Mouse (Mus musculus) forebrain, postnatal 0 days (tissue): ENCODE measurements around the gene Nodal. TPM values are rescaled to one million over a fixed set of nuclear protein-coding genes. Genes with fewer than 3 reads are reported as not detected.

Experiments
- ATAC-seq: fragments of 200-750 bp; cut with Nextera tagmentation; 2 replicates; pipeline ENCODE4 v1.8.0; 2017; ENCODE audit warnings: mild to moderate bottlenecking, moderate library complexity
- DNase-seq: peaks from one replicate; pipeline ENCODE4 v3.0.0-alpha.2; 2015
- H3K27ac ChIP-seq: fragments of 300-500 bp; sonication (generic); 2 replicates; pipeline ENCODE4 v1.5.1; 2014; ENCODE audit warnings: low read depth, mild to moderate bottlenecking, antibody characterized with exemption, low read length, moderate library complexity, mixed read lengths
- H3K27me3 ChIP-seq: fragments of 300-500 bp; sonication (generic); 2 replicates; pipeline ENCODE4 v1.6.1; 2014; ENCODE audit warnings: mild to moderate bottlenecking, low read length, mixed read lengths; ENCODE audit not compliant: insufficient read depth
- H3K36me3 ChIP-seq: fragments of 300-500 bp; sonication (generic); 2 replicates; pipeline ENCODE4 v1.6.1; 2014; ENCODE audit warnings: mild to moderate bottlenecking, moderate library complexity; ENCODE audit not compliant: insufficient read depth
- H3K4me1 ChIP-seq: fragments of 300-500 bp; sonication (generic); 2 replicates; pipeline ENCODE4 v1.6.1; 2014; ENCODE audit warnings: antibody characterized with exemption; ENCODE audit not compliant: insufficient read depth
- H3K4me2 ChIP-seq: fragments of 300-500 bp; sonication (generic); 2 replicates; pipeline ENCODE4 v1.6.1; 2014; ENCODE audit warnings: low read depth, mild to moderate bottlenecking, moderate library complexity
- H3K4me3 ChIP-seq: fragments of 300-500 bp; sonication (generic); 2 replicates; pipeline ENCODE4 v1.5.1; 2014; ENCODE audit warnings: low read depth, low read length, mixed read lengths
- H3K9ac ChIP-seq: fragments of 300-500 bp; sonication (generic); 2 replicates; pipeline ENCODE4 v1.6.1; 2014; ENCODE audit warnings: mild to moderate bottlenecking
- H3K9me3 ChIP-seq: fragments of 300-500 bp; sonication (generic); 2 replicates; pipeline ENCODE4 v1.6.1; 2016; ENCODE audit warnings: low read length
- CTCF ChIP-seq: sonication (generic); IDR thresholded peaks from 2 replicates; pipeline ENCODE4 v1.5.1; 2016; ENCODE audit warnings: antibody characterized with exemption, control low read depth, low read depth
- WGBS: fragments of 180-500 bp; shearing (Covaris S2); extraction: QIAGEN DNeasy Blood & Tissue Kit; methylation state at CpG from one replicate; pipeline ENCODE4 v1.1.7; 2014; 5-methylcytosine and 5-hydroxymethylcytosine counted together
- polyA plus RNA-seq: library from polyadenylated mRNA; unstranded; fragments of >200 nt; fragmentation: Nextera tagmentation; extraction: Ambion mirVana; gene quantifications from 2 replicates; pipeline ENCODE4 v1.2.1, GENCODE M21; 2015
- total RNA-seq: library from RNA; depleted of rRNA; stranded (reverse); fragments of >200 nt; gene quantifications from 2 replicates; pipeline ENCODE4 v1.2.3, GENCODE M21; 2014

The Nodal gene
- total and polyA plus RNA-seq, 2 experiments from 2014 or later: 0.16 TPM; not detected in 1

- Histone ChIP-seq H3K4me2 (peak overlapping the region; percentile 89), H3K9me3 (no peaks in the 10 kb centered on the region), H3K36me3 (no peaks in the 10 kb centered on the region), H3K27me3 (no peaks in the 10 kb centered on the region), H3K4me1 (peaks cover 13% of the 10 kb centered on the region; the same call in 1 of the 2 replicates), H3K27ac (peak overlapping the region; percentile 50; the same call in 1 of the 2 replicates), H3K9ac (peak overlapping the region; percentile 77), H3K4me3 (peak overlapping the region; percentile 66)
- peak; percentile 36 for ATAC-seq
- no peak for DNase-seq
- no peak for TF ChIP-seq CTCF
- WGBS: 4% methylated on average over 11 of the region's 11 CpGs
These were observed 34.1 kb upstream of the Nodal start for GRCm38 (mm10) chr10:61383715-61384047.

DNA sequence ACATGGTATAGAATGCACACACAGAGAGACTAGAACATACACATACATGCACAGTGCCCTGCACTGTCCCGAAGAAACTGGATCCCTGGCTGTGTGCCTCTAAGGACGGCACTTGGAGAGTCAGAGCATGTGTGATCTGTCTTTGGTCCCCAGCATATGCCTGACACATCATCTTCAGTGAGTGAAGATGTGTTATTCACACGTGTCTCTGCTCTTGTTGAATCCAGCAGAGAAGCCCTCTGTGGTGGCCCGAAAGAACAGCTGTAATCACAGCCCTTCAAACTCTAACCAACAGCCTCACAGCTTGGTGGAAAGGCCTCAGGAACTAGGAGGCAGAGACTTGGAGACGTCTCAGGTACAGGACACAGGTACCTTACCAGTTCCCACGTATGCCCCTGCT lies 32.6 kb upstream of the Nodal start:
- no peaks in the 10 kb centered on the region for H3K27me3 ChIP-seq
- DNase-seq (no peak), ATAC-seq (no peak)
- no peak for TF ChIP-seq CTCF
- no peak overlapping the region for H3K4me2 ChIP-seq
- H3K4me3 ChIP-seq: no peak overlapping the region
- H3K4me1 ChIP-seq: peaks cover 12% of the 10 kb centered on the region; the same call in 1 of the 2 replicates
- H3K36me3 ChIP-seq: no peaks in the 10 kb centered on the region
- no peak overlapping the region for H3K27ac ChIP-seq
- H3K9me3 ChIP-seq: no peaks in the 10 kb centered on the region
- H3K9ac ChIP-seq: no peak overlapping the region
- 84% methylated on average over 6 of the region's 6 CpGs for WGBS

GRCm38 (mm10) chr10:61386284-61386683 lies 31.5 kb upstream of the Nodal start:
- no peaks in the 10 kb centered on the region for H3K9me3 ChIP-seq
- no peak overlapping the region for H3K27ac ChIP-seq
- ATAC-seq (no peak), DNase-seq (no peak)
- no peaks in the 10 kb centered on the region for H3K36me3 ChIP-seq
- H3K4me1 ChIP-seq: peaks cover 9% of the 10 kb centered on the region; the same call in 1 of the 2 replicates
- H3K27me3 ChIP-seq: no peaks in the 10 kb centered on the region
- no peak overlapping the region for H3K4me2 ChIP-seq
- WGBS: 81% methylated on average over 6 of the region's 6 CpGs
- H3K4me3 ChIP-seq: no peak overlapping the region
- no peak overlapping the region for H3K9ac ChIP-seq
- TF ChIP-seq CTCF: no peak

- WGBS: 31% methylated on average over 5 of the region's 5 CpGs
- H3K4me3 ChIP-seq: no peak overlapping the region
- no peaks in the 10 kb centered on the region for H3K36me3 ChIP-seq
- DNase-seq (no peak), ATAC-seq (no peak)
- H3K9me3 ChIP-seq: no peaks in the 10 kb centered on the region
- H3K4me1 ChIP-seq: peaks cover 4% of the 10 kb centered on the region; the same call in 1 of the 2 replicates
- no peaks in the 10 kb centered on the region for H3K27me3 ChIP-seq
- TF ChIP-seq CTCF: no peak
- H3K9ac ChIP-seq: no peak overlapping the region
- no peak overlapping the region for H3K27ac ChIP-seq
- no peak overlapping the region for H3K4me2 ChIP-seq
These were observed 28.8 kb upstream of the Nodal start for GRCm38 (mm10) chr10:61389020-61389419.

GRCm38 (mm10) chr10:61390148-61390547 lies 27.6 kb upstream of the Nodal start:
- 68% methylated on average over 2 of the region's 2 CpGs for WGBS
- ATAC-seq: no peak
- Histone ChIP-seq H3K27me3 (no peaks in the 10 kb centered on the region), H3K4me1 (no peaks in the 10 kb centered on the region), H3K9ac (no peak overlapping the region), H3K4me2 (no peak overlapping the region), H3K9me3 (no peaks in the 10 kb centered on the region), H3K4me3 (no peak overlapping the region), H3K27ac (no peak overlapping the region), H3K36me3 (no peaks in the 10 kb centered on the region)
- DNase-seq: no peak
- TF ChIP-seq CTCF: no peak

GRCm38 (mm10) chr10:61392584-61392983 lies 25.2 kb upstream of the Nodal start:
- DNase-seq (no peak), ATAC-seq (no peak)
- no peak overlapping the region for H3K27ac ChIP-seq
- H3K9ac ChIP-seq: no peak overlapping the region
- H3K4me1 ChIP-seq: no peaks in the 10 kb centered on the region
- H3K36me3 ChIP-seq: no peaks in the 10 kb centered on the region
- H3K4me2 ChIP-seq: no peak overlapping the region
- H3K27me3 ChIP-seq: no peaks in the 10 kb centered on the region
- WGBS: 64% methylated on average over 4 of the region's 4 CpGs
- no peak for TF ChIP-seq CTCF
- no peak overlapping the region for H3K4me3 ChIP-seq
- no peaks in the 10 kb centered on the region for H3K9me3 ChIP-seq

GRCm38 (mm10) chr10:61394476-61395136 lies 23.2 kb upstream of the Nodal start:
- no peaks in the 10 kb centered on the region for H3K4me1 ChIP-seq

More at GRCm38 (mm10) chr10:61394476-61395136, 23.2 kb upstream of the Nodal start:
- Histone ChIP-seq H3K36me3 (no peaks in the 10 kb centered on the region), H3K27me3 (no peaks in the 10 kb centered on the region), H3K4me3 (no peak overlapping the region), H3K9me3 (no peaks in the 10 kb centered on the region), H3K9ac (no peak overlapping the region), H3K4me2 (no peak overlapping the region), H3K27ac (no peak overlapping the region)
- DNase-seq (no peak), ATAC-seq (no peak)
- WGBS: 13% methylated on average over 9 of the region's 9 CpGs
- TF ChIP-seq CTCF: no peak
